17 mouse cellular contexts compared by ENCODE assay signal in the genomic region with DNA sequence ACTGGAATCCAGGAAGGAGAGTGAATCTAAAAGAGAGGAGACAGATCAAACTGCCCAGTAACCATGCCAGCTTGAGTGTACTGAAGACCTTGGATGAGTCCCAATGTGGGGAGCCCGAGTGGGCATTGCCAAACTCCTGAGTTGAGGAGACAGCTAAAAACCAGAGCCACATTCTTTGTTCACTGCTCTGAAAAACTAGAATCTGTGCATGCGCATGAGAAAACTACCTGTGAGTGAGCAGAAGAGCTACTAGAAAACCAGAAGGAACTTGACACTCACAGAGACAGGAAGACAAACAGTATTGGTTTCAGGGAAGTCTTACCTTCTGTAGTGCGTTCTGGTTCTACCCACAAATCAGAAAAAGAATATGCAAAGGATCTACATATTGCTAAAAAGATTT.
DNase-seq lines count a peak whose midpoint lies in the region; ATAC-seq and TF ChIP-seq lines count a peak whose summit lies in the region.
"Had no signal": no experiment of that assay in that cellular context is flagged by ENCODE, and none has a peak within 500 bp of the region (broad histone marks: within the 10 kb centered on the region; RNA-seq: fewer than 3 reads in every experiment).

No protein-coding gene starts in this region.

- no peaks in the 10 kb centered on the region for H3K36me3 ChIP-seq in kidney, postnatal 0 days (ENCODE audit: insufficient read depth, low read length)
- H3K36me3 ChIP-seq in kidney, embryonic 14.5 days (ENCODE audit: control insufficient read depth, insufficient read depth, low read length) = no peaks in the 10 kb centered on the region
- H3K36me3 ChIP-seq: embryonic facial prominence, embryonic 10.5 days; heart, embryonic 12.5 days; hindbrain, embryonic 10.5 days; intestine, embryonic 15.5 days had no signal

- no peak for ATAC-seq in kidney, postnatal 0 days (replicated peaks; ENCODE audit: low FRiP score, low read depth)
- ATAC-seq in kidney, embryonic 14.5 days (ENCODE audit: low FRiP score, low TSS enrichment) = no peak
- ATAC-seq: forebrain, embryonic 13.5 days; forebrain, postnatal 0 days; intestine, embryonic 15.5 days had no signal

- no peak overlapping the region for H3K4me2 ChIP-seq in kidney, postnatal 0 days (ENCODE audit: low read length)
- no peak overlapping the region for H3K4me2 ChIP-seq in kidney, embryonic 14.5 days (replicated peaks; ENCODE audit: low read depth, low read length)
- H3K4me2 ChIP-seq: forebrain, embryonic 13.5 days; heart, embryonic 12.5 days; hindbrain, embryonic 14.5 days; intestine, embryonic 15.5 days had no signal

- no peak overlapping the region for H3K9ac ChIP-seq in kidney, postnatal 0 days (ENCODE audit: low read depth, low read length)
- no peak overlapping the region for H3K9ac ChIP-seq in kidney, embryonic 14.5 days (ENCODE audit: low read depth, low read length)
- H3K9ac ChIP-seq: forebrain, embryonic 13.5 days; forebrain, postnatal 0 days; heart, embryonic 12.5 days; hindbrain, embryonic 14.5 days; intestine, embryonic 15.5 days had no signal

- H3K27ac ChIP-seq in kidney, postnatal 0 days = no peak overlapping the region
- H3K27ac ChIP-seq in kidney, embryonic 14.5 days (ENCODE audit: low read depth, low read length) = no peak overlapping the region
- H3K27ac ChIP-seq: embryonic facial prominence, embryonic 10.5 days; forebrain, embryonic 13.5 days; hindbrain, embryonic 10.5 days; hindbrain, embryonic 14.5 days; intestine, embryonic 15.5 days had no signal

- no peaks in the 10 kb centered on the region for H3K9me3 ChIP-seq in kidney, postnatal 0 days (replicated peaks; ENCODE audit: low read length)
- H3K9me3 ChIP-seq in kidney, embryonic 14.5 days (ENCODE audit: control insufficient read depth, low read length) = no peaks in the 10 kb centered on the region
- H3K9me3 ChIP-seq: embryonic facial prominence, embryonic 10.5 days; forebrain, embryonic 13.5 days; heart, embryonic 12.5 days; hindbrain, embryonic 10.5 days; intestine, embryonic 15.5 days had no signal

- TF ChIP-seq CTCF in kidney, postnatal 0 days (IDR thresholded peaks at IDR 0.05; ENCODE audit: low read depth) = no peak

- 74% methylated on average over 3 of the region's 3 CpGs for WGBS in kidney, postnatal 0 days
- WGBS in kidney, embryonic 14.5 days = 73% methylated on average over 3 of the region's 3 CpGs

- H3K4me3 ChIP-seq in kidney, postnatal 0 days (replicated peaks; ENCODE audit: low read depth, low read length) = no peak overlapping the region
- H3K4me3 ChIP-seq in kidney, embryonic 14.5 days (ENCODE audit: low read length) = no peak overlapping the region
- H3K4me3 ChIP-seq: embryonic facial prominence, embryonic 10.5 days; forebrain, embryonic 13.5 days; heart, embryonic 12.5 days; hindbrain, embryonic 10.5 days; intestine, embryonic 15.5 days had no signal

- H3K27me3 ChIP-seq in kidney, postnatal 0 days (ENCODE audit: insufficient read depth, low read length) = no peaks in the 10 kb centered on the region
- no peaks in the 10 kb centered on the region for H3K27me3 ChIP-seq in kidney, embryonic 14.5 days (ENCODE audit: control insufficient read depth, insufficient read depth, low read length)
- H3K27me3 ChIP-seq: forebrain, embryonic 13.5 days; heart, embryonic 12.5 days; intestine, embryonic 15.5 days had no signal

- no peaks in the 10 kb centered on the region for H3K4me1 ChIP-seq in kidney, postnatal 0 days (replicated peaks; ENCODE audit: insufficient read depth, low read length)
- H3K4me1 ChIP-seq in kidney, embryonic 14.5 days (ENCODE audit: control insufficient read depth, insufficient read depth, low read length) = no peaks in the 10 kb centered on the region
- H3K4me1 ChIP-seq: embryonic facial prominence, embryonic 10.5 days; forebrain, embryonic 13.5 days; heart, embryonic 12.5 days; hindbrain, embryonic 10.5 days; intestine, embryonic 15.5 days had no signal

- DNase-seq in adrenal gland, postnatal 36 days = peak; percentile 6 to 14
- DNase-seq in adrenal gland, adult 8-10 months = no peak
- DNase-seq in kidney, postnatal 0 days (ENCODE audit: low spot score) = peak; percentile 1
- DNase-seq in adipocyte (ENCODE audit: low spot score) = peak; percentile 51
- DNase-seq in yolk sac, embryonic 10.5 days (ENCODE audit: low spot score) = no peak
- DNase-seq in lung, adult 18-20 months = no peak
- DNase-seq: cerebellum, adult 11-12 months; cerebellum, adult 9-10 months; forebrain, postnatal 0 days; gastrocnemius, postnatal 10 days had no signal

Comparison
In these comparisons a context has a peak if more than half of its experiments do, and no peak if none do; other contexts are left out.
1. DNase-seq: peak in adrenal gland, postnatal 36 days (2 of 2), kidney, postnatal 0 days (single experiment) and adipocyte (single experiment); none in adrenal gland, adult 8-10 months (single experiment), yolk sac, embryonic 10.5 days (single experiment) and lung, adult 18-20 months (0 of 2).